Mouse (Mus musculus) frontal cortex, postnatal 25 days (tissue): ENCODE results near the gene Pkn1.

Experiments
- DNase-seq, 2 experiments: peaks; one replicate each; pipeline ENCODE4 v3.0.0; 2022; ENCODE audit warnings: low spot score in 2 of 2

Pkn1 gene

DNA sequence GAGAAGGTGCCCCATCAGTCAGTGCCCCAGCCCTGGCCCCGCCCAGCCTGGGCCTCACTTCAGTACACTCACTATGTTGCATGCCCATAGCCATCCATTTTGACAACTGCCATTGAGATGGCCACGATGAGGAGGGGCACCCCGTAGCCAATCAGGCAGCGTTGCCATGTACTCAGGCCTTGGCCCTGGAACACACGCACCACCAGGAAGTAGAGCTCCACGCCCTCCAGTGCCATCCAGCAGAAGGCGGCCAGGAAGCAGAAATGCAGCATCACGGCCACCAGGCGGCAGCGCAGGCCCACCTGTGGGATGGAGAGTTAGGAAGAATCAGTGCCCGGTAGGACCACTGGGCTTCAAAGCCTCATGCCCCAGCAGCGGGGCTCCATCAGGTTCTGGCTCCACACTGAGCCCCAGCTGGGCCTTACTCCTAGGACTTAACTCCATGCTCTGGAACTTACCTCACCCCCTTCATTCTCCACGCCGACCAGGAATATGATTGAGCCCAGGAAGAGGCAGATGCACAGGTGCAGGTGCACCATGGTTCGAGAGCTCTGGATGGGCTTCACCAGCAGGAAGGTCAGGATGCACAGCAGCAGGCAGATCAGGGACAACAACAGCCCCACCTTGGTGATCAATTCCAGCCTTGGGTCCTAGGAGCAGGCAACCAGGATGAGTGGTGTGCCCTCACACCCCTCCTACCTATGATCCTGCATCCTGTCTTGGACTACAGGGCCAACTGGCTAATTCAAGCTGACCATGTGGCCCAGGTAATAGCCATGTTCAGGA, 25.9 kb upstream of the Pkn1 start:
- DNase-seq: peak; percentile 68 to 75

DNA sequence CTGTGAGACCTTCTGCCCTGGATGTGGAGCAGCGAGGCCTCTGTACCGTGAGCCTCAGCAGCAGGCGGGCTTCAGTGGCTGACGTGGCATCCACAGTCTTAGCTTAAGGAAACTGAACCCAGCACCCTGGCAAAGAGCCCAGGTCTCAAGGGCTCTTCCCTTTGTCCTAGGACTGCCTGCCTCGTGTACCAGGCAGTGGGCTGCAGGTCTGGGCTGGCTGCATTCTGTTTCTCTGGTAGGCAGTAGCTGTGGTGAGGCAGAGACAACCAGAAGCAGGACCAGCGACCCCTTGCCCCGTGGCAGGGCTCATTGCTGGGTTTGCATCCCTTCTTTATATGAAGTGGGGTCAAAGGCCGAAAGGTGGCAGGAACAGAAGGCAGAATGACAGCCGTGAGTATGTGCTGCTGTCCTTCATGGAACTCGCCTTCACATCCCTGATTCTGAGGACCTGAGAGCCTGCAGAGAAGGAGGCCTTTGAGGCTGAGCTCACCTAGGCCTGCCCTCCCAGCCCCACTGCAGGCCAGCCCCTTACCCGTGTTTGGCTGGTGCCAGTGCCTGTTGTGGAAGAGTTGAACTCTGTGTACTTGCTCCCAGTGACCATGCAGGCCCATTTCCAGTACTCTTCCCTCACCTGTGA, 24.6 kb upstream of the Pkn1 start:
- DNase-seq: no peak

DNA sequence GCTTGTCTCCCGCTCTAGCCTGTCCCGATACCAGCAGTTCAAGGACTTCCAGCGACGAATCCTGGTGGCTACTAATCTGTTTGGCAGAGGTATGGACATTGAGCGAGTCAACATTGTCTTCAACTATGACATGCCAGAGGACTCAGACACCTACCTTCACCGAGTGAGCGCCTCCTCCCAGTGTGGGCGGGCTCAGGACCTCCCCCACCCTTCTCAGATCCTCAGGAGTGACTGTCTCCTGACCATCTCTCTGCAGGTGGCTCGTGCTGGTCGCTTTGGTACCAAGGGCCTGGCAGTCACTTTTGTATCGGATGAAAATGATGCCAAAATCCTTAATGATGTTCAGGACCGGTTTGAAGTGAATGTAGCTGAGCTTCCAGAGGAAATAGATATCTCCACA, 23.7 kb upstream of the Pkn1 start:
- no peak for DNase-seq

DNA sequence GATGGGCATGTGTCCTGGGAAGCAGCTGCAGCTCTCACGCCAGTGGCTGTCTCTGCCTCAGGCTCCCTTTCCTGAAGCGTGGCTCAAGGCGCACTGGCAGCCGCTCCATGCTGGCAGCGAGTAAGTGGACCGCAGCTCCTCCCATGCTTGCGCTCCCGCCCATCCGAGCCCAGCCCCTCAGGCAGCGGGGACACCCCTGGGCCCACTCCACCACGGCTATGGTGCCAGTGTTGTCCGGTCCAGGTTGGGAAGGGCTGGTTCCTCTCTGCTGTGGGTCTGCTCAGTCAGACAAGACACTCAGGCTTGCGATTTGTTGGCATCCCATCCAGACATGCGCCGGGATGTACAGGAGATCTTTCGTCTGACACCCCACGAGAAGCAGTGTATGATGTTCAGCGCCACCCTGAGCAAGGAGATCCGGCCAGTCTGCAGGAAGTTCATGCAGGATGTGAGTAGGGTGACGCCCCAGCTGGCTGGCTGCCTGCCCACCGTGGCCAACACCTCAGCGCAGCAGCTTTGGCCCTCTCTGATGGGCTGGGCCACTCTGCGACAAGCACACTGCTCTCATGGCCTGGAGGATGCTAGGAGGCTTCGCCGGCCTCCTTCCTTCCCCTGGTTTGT, 22.5 kb upstream of the Pkn1 start:
- DNase-seq: no peak

DNA sequence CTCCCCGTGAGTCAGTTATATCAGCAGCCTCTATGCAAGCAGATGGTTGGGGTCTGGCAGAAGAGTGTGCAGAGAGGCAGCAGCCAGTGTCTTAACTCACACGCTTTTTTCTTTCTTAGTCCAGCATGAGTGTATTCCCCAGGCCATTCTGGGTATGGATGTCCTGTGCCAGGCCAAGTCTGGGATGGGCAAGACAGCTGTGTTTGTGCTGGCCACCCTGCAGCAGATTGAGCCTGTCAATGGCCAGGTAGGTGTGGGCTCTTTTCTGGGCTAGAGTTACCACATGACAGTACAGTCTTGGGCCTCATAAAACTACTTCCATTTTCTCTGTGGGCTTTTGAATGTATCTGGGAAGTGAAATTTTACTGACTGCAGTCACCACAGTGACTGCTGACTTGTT, 20.7 kb upstream of the Pkn1 start:
- no peak for DNase-seq

DNA sequence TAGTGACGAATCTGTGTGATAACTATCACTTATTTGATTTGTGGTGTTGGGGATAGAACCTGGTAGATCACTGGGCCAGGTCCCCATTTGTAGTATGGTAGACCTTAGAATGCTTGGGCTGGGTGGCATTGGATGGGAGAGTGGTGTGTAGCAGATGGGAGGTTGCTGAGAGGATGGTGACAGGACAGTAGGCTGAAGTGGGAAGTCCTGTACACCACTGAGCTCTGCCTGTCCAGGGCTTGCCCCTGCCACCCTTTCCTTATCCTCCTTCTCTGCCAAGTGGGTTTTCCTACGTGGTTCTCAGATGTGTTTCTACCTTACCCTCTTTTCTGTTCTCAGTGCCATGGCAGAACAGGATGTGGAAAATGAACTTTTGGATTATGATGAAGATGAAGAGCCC, 20.1 kb upstream of the Pkn1 start:
- DNase-seq: no peak

DNA sequence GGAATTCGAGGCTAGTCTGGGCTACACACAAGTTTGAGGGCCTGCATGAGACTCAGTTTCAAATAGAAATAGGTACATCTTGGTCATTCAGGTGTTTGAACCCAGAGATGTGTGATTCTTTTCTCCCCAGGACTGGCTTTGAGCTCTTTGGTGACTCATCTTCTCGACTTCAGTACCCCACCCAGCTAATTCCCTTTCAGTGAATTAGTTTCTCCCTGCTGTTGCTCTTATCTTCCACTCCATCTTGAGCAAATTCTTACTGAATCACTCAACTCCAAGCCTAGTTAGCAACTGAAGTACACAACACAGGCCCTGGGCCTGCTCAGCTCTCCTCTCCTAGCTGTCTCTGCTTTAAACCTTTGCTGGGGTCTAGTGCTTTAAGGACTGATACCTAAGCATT, 17.6 kb upstream of the Pkn1 start:
- DNase-seq: no peak

DNA sequence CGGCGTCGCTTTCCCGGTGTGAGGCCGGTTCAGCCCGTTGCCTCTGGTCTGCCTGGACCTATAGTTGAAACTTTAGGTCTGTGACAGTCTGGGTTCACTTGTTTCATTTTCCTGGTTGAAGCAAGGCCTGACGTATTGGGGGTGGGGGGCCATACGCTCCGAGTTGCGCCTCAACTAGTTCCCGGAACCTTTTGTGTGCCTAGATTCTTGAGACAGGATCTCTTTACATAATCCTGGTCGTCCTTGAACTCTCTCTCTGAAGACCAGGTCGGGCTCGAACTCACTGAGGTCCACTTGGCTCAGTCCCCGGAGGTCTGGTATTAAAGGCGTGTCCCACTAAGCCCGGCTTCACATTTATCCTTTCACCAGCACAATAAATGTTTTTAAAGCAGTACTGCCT, 16.8 kb upstream of the Pkn1 start:
- DNase-seq: no peak

DNA sequence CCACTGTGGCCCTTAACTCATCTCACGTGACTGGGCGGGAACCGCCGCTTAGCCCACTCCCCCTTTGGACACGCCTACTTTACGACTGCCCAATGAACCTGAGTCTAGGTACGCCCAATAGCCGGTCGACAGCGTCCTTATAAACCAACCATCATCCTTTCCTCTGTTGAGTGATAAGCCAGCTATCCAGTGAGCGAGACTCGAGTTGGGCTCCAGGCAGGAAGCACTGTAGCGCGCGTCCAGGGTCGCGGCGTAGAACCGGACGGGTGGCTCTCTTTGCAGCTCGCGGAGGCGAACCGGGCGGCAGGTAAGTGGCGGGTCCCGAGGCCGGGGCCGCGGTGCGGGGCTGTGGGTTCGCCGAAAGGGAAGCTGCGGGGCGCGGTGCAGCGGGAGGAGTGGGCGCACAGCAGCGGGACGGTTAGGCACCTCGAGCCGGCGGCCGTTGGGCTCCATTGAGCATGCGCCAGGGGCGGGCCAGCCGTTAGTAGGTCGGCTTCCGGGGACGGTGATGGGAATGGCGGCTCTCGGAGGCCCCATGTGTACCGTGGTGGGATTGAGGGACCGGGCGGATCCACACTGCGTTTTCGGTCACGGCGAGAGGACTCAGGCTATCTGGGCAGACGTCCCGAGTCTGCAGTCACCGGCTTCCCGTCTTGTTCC, 16.2 kb upstream of the Pkn1 start, which contains the start of gene Ddx39:
TSS of gene Ddx39 (plus strand) at position 147 of the 660 bp plus-strand sequence.
- peak; percentile 92 to 94 for DNase-seq

DNA sequence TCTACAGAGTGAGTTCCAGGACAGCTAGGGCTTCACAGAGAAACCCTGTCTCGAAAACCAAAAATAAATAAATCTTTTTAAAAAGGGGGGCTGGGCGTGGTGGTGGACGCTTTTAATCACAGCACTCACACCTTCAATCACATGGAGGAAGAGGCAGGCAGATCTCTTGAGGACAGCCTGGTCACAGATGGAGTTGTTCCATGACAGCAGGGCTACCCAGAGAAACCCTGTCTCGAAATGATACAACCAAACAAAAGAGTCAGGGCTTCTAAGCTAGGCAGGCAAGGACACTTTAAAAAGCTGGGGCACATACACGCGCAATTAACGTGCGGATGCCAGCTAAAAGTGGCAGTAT, 15.7 kb upstream of the Pkn1 start:
- DNase-seq: no peak

DNA sequence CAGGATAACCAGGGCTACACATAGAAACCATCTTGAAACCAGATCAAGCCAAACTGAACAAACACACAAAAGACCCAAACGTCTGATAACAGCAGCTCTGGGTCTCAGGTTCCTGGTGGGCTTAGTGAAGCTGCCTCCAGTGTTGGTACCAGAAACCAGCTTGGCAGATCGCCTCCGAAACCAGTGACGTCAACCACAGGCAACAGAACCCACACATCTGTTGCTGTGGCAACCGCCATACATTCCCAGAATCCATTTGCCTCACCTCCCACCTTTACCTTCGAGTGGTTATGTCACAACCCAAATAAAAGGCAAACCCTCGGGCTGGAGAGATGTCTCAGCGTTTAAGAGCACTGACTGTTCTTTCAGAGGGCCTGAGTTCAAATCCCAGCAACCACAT, 8.6 kb upstream of the Pkn1 start:
- DNase-seq: no peak

DNA sequence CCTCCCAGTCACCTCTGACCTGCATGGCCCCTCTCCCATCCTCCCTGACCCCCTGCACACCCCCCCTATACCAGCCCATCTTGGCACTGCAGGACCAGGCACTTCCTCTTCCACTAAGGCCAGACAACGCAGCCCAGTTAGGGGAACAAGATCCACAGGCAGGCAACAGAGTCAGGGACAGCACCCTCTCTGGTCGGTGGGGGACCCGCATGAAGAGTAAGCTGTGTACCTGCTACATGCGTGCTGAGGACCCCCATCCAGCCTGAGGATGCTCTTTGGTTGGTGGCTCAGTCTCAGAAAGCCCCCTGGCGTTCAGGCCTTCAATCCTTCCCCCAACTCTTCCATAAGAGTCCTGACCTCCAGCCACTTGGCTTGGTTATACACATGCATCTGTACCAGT, 7.4 kb upstream of the Pkn1 start:
- no peak for DNase-seq

DNA sequence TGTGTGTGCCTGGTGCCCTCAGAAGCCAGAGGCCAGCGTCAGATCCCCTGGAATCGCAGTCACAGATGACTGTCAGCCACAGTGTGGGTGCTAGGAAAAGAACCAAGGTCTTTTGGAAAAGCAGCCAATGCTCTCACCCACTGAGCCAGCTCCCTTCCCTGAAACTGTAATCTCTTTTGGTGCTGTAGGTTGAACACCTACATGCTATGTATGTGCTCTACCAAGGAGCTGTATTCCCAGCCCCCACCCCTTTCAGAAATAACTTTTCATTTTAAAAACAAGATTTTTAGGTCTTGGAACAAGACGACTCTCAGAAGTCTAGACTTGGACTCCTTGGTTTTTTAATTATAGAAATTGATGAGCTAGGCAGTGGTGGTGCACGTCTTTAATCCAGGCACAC, 4.4 kb upstream of the Pkn1 start:
- DNase-seq: no peak

DNA sequence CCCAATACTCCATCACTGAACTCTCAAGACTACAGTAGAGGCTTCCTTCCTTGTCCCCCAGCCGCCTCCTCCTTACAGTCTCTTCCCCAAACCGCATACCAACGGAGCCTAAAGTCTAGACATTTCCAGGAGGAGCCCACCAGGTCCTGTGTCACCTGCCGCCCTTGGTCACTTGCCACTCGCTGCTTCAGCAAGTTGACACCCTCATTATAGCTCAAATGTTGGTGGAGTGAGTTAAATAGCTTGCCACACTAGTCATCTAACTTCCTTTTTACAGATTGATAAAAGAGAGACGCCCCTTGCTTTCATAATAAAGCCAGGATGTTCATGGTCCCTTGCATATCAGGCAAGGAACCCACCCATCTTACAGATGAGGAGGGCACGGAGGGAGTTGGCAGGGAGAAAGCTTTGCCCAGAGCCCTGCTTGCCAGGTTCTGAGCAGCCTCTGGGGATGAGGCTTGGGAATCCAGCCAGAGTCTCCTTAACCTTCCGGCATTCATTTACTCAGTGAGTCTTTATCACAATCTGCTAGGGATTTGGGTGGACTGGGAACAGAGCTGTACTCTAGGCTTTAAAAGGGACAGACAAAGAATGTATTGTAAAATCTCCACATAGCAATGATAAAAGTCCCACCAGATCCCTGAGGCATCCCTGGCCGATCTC, 1.6 kb upstream of the Pkn1 start:
- no peak for DNase-seq

DNA sequence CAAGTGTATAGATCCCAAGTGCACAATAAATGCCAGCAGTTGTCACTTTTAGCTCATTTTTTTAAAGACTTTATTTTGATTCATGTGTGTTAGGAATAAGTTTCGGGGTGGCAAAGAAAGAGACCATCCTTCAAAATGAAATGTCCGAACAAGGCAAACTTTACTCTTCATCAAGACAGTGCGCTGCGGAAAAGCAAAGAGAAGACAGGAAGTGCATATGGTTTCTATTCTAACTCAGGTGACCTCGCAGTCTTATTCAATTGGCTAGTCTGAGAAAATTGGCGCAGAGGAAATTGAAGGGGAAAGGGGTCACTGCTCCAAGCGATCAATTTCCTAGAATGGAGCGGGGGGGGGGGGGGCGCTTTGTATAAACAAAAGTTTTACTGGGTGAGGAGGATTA, 587 bp upstream of the Pkn1 start:
- no peak for DNase-seq

DNA sequence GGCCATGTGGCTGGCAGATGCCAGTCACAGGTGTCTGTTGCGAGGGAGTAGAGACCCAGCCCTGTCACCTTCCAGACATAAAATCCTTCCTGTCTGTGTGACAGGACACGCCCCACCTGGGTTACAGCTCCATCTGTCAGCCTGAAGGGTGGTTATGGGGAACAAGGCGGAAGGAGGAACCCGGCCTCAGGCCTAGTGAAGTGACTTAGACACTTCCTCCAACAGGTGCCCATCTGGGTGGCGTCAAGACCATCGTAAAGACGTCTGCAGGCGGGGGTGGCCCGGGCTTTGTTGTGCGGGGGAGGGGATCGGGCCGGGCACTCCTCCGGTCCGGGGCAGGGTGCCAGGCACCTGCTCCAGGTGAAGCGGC, 703 bp downstream of the Pkn1 start:
- no peak for DNase-seq

DNA sequence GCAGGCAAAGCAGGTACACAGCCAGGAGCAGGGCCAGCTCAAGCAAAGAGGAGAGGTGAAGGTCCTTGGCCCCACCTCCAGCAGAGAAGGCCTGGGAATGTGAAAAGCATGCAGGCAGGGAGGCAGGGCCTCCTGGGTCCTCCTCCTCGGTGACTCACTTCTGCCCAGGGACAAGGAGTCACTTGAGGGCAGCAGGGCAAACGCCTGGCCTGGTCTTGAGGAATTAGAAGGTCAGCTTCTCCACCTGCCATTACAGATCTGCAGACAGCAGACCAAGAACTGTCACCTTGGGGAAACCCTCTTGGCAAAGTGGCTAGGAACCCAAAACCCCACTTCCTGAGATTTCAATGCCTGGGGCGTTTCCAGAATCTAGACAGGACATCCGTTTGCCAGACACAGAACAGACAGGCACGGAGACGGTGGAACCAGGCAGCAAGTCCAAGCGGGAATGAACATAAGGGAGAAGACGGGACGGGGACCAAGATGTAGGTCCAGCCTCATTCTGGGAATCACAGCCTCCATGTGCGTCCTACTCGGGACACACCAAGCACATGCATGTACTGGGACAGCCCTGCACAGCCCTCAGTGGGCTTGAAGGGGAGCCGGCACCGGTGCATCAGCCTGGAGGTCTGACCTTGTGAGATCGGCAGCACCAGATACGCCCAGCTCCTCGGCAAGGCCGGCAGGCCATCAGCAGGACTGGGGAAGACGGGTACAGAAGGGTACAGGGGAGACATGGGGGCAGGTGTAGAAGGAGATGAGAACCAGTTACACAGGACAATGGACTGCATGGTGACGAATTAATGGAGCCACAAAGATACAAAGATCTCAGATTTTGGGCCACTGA, 1.4 kb downstream of the Pkn1 start:
- no peak for DNase-seq

DNA sequence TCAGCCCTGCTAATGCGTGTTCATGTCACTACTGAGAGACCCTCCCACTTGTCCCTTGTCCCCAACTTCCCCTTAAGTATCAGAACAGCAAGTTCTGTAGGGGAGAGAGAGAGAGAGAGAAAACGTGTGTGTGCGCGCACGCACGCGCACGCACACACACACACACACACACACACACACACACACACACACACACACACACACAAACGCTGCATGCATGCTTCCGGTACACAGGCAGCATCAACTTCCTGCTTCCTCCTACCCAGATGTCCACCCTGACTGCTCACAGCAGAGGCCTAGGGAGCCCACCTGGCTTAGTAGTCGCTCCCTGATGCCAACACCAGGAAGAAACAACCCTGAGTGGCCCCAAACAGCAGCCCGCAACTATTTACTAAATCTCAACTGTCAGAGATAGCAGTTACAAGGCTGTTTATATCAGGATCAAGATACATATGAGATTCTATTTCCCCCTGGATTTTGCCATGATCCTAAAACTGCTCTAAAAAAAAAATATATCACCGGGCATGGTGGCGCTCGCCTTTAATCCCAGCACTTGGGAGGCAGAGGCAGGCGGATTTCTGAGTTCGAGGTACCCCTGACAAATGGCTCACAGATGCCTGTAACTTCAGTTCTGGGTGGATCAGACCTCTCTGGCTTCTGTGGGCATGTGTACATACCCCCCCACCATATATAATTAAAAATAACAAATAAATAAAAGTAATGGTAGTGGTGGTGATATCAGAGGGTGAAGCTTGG, 3.5 kb downstream of the Pkn1 start:
- no peak for DNase-seq

DNA sequence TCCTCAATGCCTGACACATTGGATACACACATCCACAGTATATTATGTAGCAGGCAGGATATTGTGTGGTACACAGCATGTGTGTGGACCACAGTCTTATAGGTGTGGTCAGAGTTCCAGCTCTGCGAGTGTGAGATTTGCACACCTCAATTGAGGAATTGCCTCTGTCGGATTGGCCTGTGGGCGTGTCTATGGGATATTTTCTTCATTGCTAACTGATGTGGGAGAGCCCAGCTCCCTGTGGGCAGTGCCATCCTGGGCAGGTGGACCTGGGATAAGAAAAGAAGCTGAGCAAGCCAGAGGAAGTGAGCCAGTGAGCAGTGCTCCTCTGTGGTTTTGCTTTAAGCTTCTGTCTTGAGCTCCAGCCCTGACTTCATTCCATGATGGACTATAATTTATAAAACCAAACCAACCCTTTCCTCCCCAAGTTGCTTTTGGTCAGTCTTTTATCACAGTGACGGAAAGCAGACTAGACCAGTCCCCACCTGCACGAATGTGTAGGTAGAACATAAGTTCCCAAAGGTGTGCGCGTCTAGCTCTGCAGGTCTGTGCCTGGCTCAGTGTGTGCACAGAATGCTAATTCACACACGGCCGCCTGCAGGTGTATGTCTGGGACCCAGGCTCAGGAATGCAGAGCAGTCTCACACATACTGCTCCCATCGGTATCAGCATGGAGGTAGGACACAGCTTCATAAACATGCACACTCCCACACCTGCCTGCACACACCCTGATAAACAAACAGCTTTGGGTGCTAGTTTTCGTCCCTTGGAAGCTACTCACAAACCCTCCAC, 4.4 kb downstream of the Pkn1 start:
- DNase-seq: no peak
